Mouse (Mus musculus) kidney, embryonic 16.5 days (tissue): Measurements from ENCODE around the gene 1810037I17Rik. TPM values are rescaled to one million over a fixed set of nuclear protein-coding genes. Genes with fewer than 3 reads are reported as not detected.
"Not testable (repeated sequence)": the region's sequence is repeated elsewhere in the genome, so short reads cannot be mapped to it uniquely, and the experiment has no call there.

Experiments
- ATAC-seq: fragments of 200-750 bp; cut with Nextera tagmentation; 2 replicates; pipeline ENCODE4 v1.8.0; 2017; ENCODE audit warnings: moderate TSS enrichment; ENCODE audit not compliant: low FRiP score, low TSS enrichment
- H3K27ac ChIP-seq: fragments of 300-500 bp; sonication (generic); 2 replicates; pipeline ENCODE4 v1.5.1; 2014; ENCODE audit warnings: low read length
- H3K27me3 ChIP-seq: fragments of 300-500 bp; sonication (generic); 2 replicates; pipeline ENCODE4 v1.6.1; 2014; ENCODE audit warnings: low read length, control low read depth, mixed read lengths; ENCODE audit not compliant: insufficient read depth
- H3K36me3 ChIP-seq: fragments of 300-500 bp; sonication (generic); 2 replicates; pipeline ENCODE4 v1.6.1; 2014; ENCODE audit warnings: low read length, control low read depth, mixed read lengths; ENCODE audit not compliant: insufficient read depth
- H3K4me1 ChIP-seq: fragments of 300-500 bp; sonication (generic); 2 replicates; pipeline ENCODE4 v1.6.1; 2014; ENCODE audit warnings: low read length, control low read depth, mixed read lengths; ENCODE audit not compliant: insufficient read depth
- H3K4me2 ChIP-seq: fragments of 300-500 bp; sonication (generic); replicated peaks from 2 replicates; pipeline ENCODE4 v1.6.1; 2014; ENCODE audit warnings: low read depth, low read length
- H3K4me3 ChIP-seq: fragments of 300-500 bp; sonication (generic); 2 replicates; pipeline ENCODE4 v1.5.1; 2014; ENCODE audit warnings: mild to moderate bottlenecking, low read length
- H3K9ac ChIP-seq: fragments of 300-500 bp; sonication (generic); replicated peaks from 2 replicates; pipeline ENCODE4 v1.6.1; 2014; ENCODE audit warnings: low read length
- H3K9me3 ChIP-seq: fragments of 300-500 bp; sonication (generic); 2 replicates; pipeline ENCODE4 v1.6.1; 2016; ENCODE audit warnings: low read length, control low read depth
- WGBS: fragments of 180-500 bp; shearing (Covaris S2); extraction: QIAGEN DNeasy Blood & Tissue Kit; methylation state at CpG from one replicate; pipeline ENCODE4 v1.1.7; 2014; 5-methylcytosine and 5-hydroxymethylcytosine counted together
- polyA plus RNA-seq: library from polyadenylated mRNA; unstranded; fragments of >200 nt; fragmentation: Nextera tagmentation; extraction: Ambion mirVana; gene quantifications from 2 replicates; pipeline ENCODE4 v1.2.1, GENCODE M21; 2015

The 1810037I17Rik gene
- polyA plus RNA-seq, 1 experiment from 2014 or later = 85.2 TPM

GRCm38 (mm10) chr3:122929723-122930122 lies 5.7 kb downstream of the 1810037I17Rik start:
- Histone ChIP-seq H3K4me3 (no peak overlapping the region), H3K36me3 (peaks cover 14% of the 10 kb centered on the region), H3K27me3 (no peaks in the 10 kb centered on the region)

DNA sequence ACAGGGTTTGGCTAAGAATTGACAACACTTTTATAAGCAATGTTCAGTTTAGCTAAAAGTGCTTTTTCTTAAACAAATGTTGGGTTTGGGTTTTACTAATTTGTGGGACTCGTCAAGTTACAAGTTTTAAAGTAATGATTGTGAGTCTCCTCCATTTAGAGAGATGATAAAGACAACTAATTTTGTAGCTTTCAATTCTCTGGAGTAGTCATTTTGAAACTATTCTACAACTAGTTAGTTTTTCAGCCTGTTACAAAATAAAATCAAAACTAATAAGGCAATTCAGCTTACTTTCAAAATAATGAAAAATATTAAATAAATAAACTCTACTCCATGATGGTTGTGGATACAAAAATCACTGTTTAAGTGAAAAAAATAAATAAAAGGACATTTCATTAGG lies 8.5 kb downstream of the 1810037I17Rik start:
- H3K4me1 ChIP-seq = no peaks in the 10 kb centered on the region
- WGBS = 86% methylated on average over 1 of the region's 1 CpGs
- H3K4me2 ChIP-seq = no peak overlapping the region
- no peak overlapping the region for H3K27ac ChIP-seq
- no peak overlapping the region for H3K9ac ChIP-seq
- no peaks in the 10 kb centered on the region for H3K9me3 ChIP-seq
- H3K27me3 ChIP-seq = no peaks in the 10 kb centered on the region
- H3K36me3 ChIP-seq = peaks cover 14% of the 10 kb centered on the region
- no peak overlapping the region for H3K4me3 ChIP-seq
- ATAC-seq = no peak

More at GRCm38 (mm10) chr3:122929723-122930122, 5.7 kb downstream of the 1810037I17Rik start:
- H3K4me2 ChIP-seq = no peak overlapping the region
- H3K9me3 ChIP-seq = no peaks in the 10 kb centered on the region
- H3K4me1 ChIP-seq = 0 out of 2 replicates have a peak, but pooled peaks cover 8% of the 10 kb centered on the region
- no peak overlapping the region for H3K9ac ChIP-seq
- no peak overlapping the region for H3K27ac ChIP-seq
- no peak for ATAC-seq
- 91% methylated on average over 6 of the region's 6 CpGs for WGBS

- H3K4me2 ChIP-seq, H3K9ac ChIP-seq, ATAC-seq, H3K9me3 ChIP-seq, H3K4me3 ChIP-seq, H3K27me3 ChIP-seq, H3K27ac ChIP-seq, H3K4me1 ChIP-seq: not testable (repeated sequence)
- WGBS = 82% methylated on average over 13 of the region's 13 CpGs
- H3K36me3 ChIP-seq = peaks cover 11% of the 10 kb centered on the region; the same call in 1 of the 2 replicates
These were observed 13.2 kb downstream of the 1810037I17Rik start for GRCm38 (mm10) chr3:122937176-122937575.

GRCm38 (mm10) chr3:122939215-122939614 lies 15.2 kb downstream of the 1810037I17Rik start:
- no peak for ATAC-seq
- Histone ChIP-seq H3K4me1 (no peaks in the 10 kb centered on the region), H3K36me3 (peaks cover 7% of the 10 kb centered on the region; the same call in 1 of the 2 replicates), H3K4me2 (no peak overlapping the region), H3K4me3 (no peak overlapping the region), H3K27me3 (no peaks in the 10 kb centered on the region), H3K9me3 (no peaks in the 10 kb centered on the region), H3K27ac (no peak overlapping the region), H3K9ac (no peak overlapping the region)
- WGBS = 77% methylated on average over 2 of the region's 2 CpGs

DNA sequence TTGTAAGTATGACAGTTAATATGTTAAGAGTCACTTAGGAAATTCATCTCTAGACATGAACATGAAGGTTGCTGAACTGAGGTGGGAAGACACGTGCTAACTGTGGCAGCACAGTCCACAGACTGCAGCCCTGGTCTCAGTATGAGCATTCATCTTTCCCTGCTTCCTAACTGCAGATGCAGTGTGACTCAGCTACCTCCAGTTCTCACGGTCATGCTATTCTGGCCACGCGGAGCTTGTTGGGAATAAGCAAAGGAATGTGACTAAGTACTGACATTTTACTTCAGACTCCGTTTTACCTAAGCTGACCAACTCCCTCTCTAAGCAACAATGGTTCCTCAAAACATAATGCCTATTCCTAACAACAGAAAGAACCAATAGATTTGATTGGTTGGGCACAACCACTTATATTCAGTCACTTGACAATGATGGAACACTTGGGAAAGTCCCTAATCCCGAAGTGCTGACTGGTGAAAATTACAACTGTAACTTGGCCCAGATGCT lies 19.4 kb downstream of the 1810037I17Rik start:
- H3K4me2 ChIP-seq = no peak overlapping the region
- no peak overlapping the region for H3K27ac ChIP-seq
- no peak for ATAC-seq
- 0 out of 2 replicates have a peak, but pooled peaks cover 4% of the 10 kb centered on the region for H3K36me3 ChIP-seq
- no peak overlapping the region for H3K9ac ChIP-seq
- H3K4me3 ChIP-seq = no peak overlapping the region
- no peaks in the 10 kb centered on the region for H3K4me1 ChIP-seq
- WGBS = 70% methylated on average over 6 of the region's 6 CpGs
- no peaks in the 10 kb centered on the region for H3K9me3 ChIP-seq
- no peaks in the 10 kb centered on the region for H3K27me3 ChIP-seq

DNA sequence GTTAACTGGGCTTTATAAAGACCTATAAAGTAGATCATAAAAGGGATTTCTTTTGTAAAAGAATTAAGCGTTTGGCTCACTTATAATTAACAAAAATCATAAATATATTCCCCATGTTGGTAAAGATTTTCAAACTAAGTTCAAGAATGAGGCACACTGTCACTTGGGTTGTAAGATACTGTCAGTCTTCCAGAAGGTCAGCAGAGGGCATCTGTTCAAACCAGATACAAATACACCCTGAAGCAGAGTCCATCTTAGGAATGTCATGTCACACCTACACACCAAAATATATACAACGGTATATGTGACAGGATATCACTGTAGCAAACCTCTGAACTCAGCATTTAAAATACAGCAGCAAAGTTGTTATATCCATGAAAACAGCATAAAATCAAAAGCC lies 26.1 kb downstream of the 1810037I17Rik start:
- Histone ChIP-seq H3K4me2 (no peak overlapping the region), H3K9me3 (no peaks in the 10 kb centered on the region), H3K36me3 (peaks cover 21% of the 10 kb centered on the region), H3K27me3 (no peaks in the 10 kb centered on the region), H3K9ac (no peak overlapping the region), H3K27ac (no peak overlapping the region), H3K4me3 (no peak overlapping the region), H3K4me1 (no peaks in the 10 kb centered on the region)
- WGBS = 89% methylated on average over 2 of the region's 2 CpGs
- ATAC-seq = no peak

GRCm38 (mm10) chr3:122964301-122964700 lies 40.3 kb downstream of the 1810037I17Rik start:
- H3K27ac ChIP-seq = no peak overlapping the region
- H3K4me2 ChIP-seq = no peak overlapping the region
- H3K4me3 ChIP-seq = no peak overlapping the region
- no peaks in the 10 kb centered on the region for H3K4me1 ChIP-seq
- no peak overlapping the region for H3K9ac ChIP-seq
- 0 out of 2 replicates have a peak, but pooled peaks cover 2% of the 10 kb centered on the region for H3K9me3 ChIP-seq
- WGBS = 82% methylated on average over 5 of the region's 5 CpGs
- peaks cover 24% of the 10 kb centered on the region for H3K36me3 ChIP-seq
- ATAC-seq = no peak
- no peaks in the 10 kb centered on the region for H3K27me3 ChIP-seq

GRCm38 (mm10) chr3:122968391-122968790 lies 44.4 kb downstream of the 1810037I17Rik start:
- H3K9ac ChIP-seq = no peak overlapping the region
- no peak overlapping the region for H3K27ac ChIP-seq
- 93% methylated on average over 9 of the region's 9 CpGs for WGBS
- no peaks in the 10 kb centered on the region for H3K9me3 ChIP-seq
- no peak for ATAC-seq
- H3K4me2 ChIP-seq = no peak overlapping the region
- H3K4me1 ChIP-seq = no peaks in the 10 kb centered on the region
- 0 out of 2 replicates have a peak, but pooled peaks cover 6% of the 10 kb centered on the region for H3K36me3 ChIP-seq
- H3K27me3 ChIP-seq = no peaks in the 10 kb centered on the region
- no peak overlapping the region for H3K4me3 ChIP-seq

DNA sequence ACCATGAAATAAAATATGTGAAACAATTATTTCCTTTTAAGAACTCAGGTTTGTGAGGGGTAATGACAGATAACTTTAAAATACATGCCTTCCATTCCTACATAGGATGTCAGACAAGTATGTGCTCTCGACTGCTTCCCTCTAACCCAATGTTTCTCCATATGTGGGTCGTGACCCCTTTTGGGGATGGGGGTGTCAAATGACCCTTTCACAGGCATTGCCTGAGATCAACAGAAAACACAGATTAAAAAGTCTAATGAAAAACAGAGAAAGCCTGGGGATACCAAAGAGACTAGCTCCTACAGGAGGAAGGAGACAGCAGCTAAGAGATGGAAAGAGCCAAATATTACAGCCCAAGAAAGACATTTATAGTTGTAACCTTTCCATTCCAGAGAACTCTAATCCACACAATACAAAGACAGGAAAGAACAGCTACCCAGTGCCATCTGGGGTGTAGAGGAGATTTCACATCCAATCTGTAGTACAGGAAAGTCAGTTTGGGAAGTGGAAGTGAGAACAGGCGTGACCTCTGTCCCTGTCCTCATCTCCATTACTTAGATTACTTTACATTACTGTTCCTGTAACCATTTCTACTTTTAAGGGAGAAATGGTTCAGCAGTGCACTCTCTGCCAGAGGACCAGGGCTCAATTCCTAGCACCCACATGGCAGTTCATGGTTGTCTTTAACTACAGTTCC lies 48.3 kb downstream of the 1810037I17Rik start:
- WGBS = 63% methylated on average over 3 of the region's 3 CpGs
- ATAC-seq = no peak
- H3K9ac ChIP-seq = no peak overlapping the region

DNA sequence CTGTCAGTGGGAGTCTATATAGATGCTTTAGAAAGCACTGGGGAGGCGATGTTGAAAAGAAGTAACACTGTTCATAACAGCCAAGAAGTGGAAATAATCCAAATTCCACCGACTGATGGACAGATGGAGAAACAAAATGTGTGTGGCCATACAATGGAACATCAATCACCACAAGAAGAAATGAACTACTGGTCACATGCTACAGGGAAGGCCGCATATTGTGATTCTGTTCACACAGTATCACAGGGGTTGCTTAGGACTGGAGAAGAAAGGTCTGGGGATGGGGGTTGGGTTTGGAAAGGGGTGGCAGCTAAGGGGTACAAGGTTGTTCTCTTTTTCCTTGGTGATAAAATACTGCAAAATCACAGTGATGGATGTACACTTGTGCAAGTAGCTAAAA lies 50.8 kb downstream of the 1810037I17Rik start:
- 0 out of 2 replicates have a peak, but pooled peaks cover 4% of the 10 kb centered on the region for H3K36me3 ChIP-seq
- no peak for ATAC-seq
- no peak overlapping the region for H3K4me3 ChIP-seq
- 0 out of 2 replicates have a peak, but pooled peaks cover 4% of the 10 kb centered on the region for H3K4me1 ChIP-seq
- no peak overlapping the region for H3K9ac ChIP-seq
- H3K27ac ChIP-seq = no peak overlapping the region
- 71% methylated on average over 3 of the region's 3 CpGs for WGBS
- H3K27me3 ChIP-seq = no peaks in the 10 kb centered on the region
- no peak overlapping the region for H3K4me2 ChIP-seq
- H3K9me3 ChIP-seq = no peaks in the 10 kb centered on the region

More for the DNA sequence above, 48.3 kb downstream of the 1810037I17Rik start:
- Histone ChIP-seq H3K4me1 (0 out of 2 replicates have a peak, but pooled peaks cover 4% of the 10 kb centered on the region), H3K27ac (no peak overlapping the region), H3K9me3 (no peaks in the 10 kb centered on the region), H3K36me3 (0 out of 2 replicates have a peak, but pooled peaks cover 6% of the 10 kb centered on the region), H3K4me3 (no peak overlapping the region), H3K4me2 (no peak overlapping the region), H3K27me3 (no peaks in the 10 kb centered on the region)
